Mouse (Mus musculus) CH12.LX (cell line): Measurements from ENCODE around the gene Cmc2. TPM values are rescaled to one million over a fixed set of nuclear protein-coding genes. Genes with fewer than 3 reads are reported as not detected.

ENCODE experiments used
- DNase-seq: peaks from one replicate; pipeline ENCODE4 v3.0.0-alpha.2; 2013; ENCODE audit errors: extremely low read depth
- H3K27ac ChIP-seq: 2 replicates; pipeline ENCODE4 v1.5.1; 2012; ENCODE audit warnings: low read depth, mild to moderate bottlenecking, control low read depth, moderate library complexity; ENCODE audit not compliant: insufficient read depth
- H3K27me3 ChIP-seq: replicated peaks from 2 replicates; pipeline ENCODE3; 2012; ENCODE audit warnings: inconsistent platforms
- H3K36me3 ChIP-seq, 2 experiments: replicated peaks in 1 of 2; 2 replicates each; pipeline versions ENCODE3 to v1.6.1; 2012; ENCODE audit warnings: inconsistent platforms in 1 of 2, low read length in 1 of 2, mild to moderate bottlenecking in 1 of 2, mixed read lengths in 1 of 2, moderate library complexity in 1 of 2; ENCODE audit not compliant: control insufficient read depth in 1 of 2, insufficient read depth in 1 of 2
- H3K4me1 ChIP-seq, 2 experiments: 2 replicates each; pipeline ENCODE4 v1.6.1; 2012; ENCODE audit warnings: inconsistent platforms in 1 of 2, moderate library complexity in 1 of 2; ENCODE audit not compliant: insufficient read depth in 2 of 2, control insufficient read depth in 1 of 2
- H3K4me2 ChIP-seq: 2 replicates; pipeline ENCODE4 v1.6.1; 2012; ENCODE audit warnings: low read depth, mild to moderate bottlenecking, control low read depth; ENCODE audit not compliant: poor library complexity, insufficient read depth, severe bottlenecking
- H3K4me3 ChIP-seq, 3 experiments: fragments of 150-350 bp in 1 of 3; sonication (generic) in 1 of 3; replicated peaks in 1 of 3; 2 replicates each; pipeline versions ENCODE3 to v1.5.1; 2011 to 2012; ENCODE audit warnings: low read depth in 2 of 3, low read length in 2 of 3, mild to moderate bottlenecking in 2 of 3, moderate library complexity in 2 of 3, control low read depth in 1 of 3, improper control_type of control experiment in 1 of 3, inconsistent platforms in 1 of 3, mixed read lengths in 1 of 3; ENCODE audit not compliant: poor library complexity in 1 of 3
- H3K79me2 ChIP-seq: replicated peaks from 2 replicates; pipeline ENCODE4 v1.6.1; 2012; ENCODE audit warnings: mild to moderate bottlenecking, moderate library complexity; ENCODE audit not compliant: control insufficient read depth, poor library complexity, insufficient read depth, severe bottlenecking; ENCODE audit errors: extremely low read depth
- H3K9ac ChIP-seq: 2 replicates; pipeline ENCODE4 v1.6.1; 2012; ENCODE audit warnings: low read depth, mild to moderate bottlenecking, control low read depth, moderate library complexity; ENCODE audit not compliant: insufficient read depth
- H3K9me3 ChIP-seq: replicated peaks from 2 replicates; pipeline ENCODE3; 2012; ENCODE audit warnings: low read length, inconsistent platforms, mixed read lengths
- BHLHE40 ChIP-seq: IDR thresholded peaks from 2 replicates; pipeline ENCODE4 v1.6.1; 2011; ENCODE audit warnings: mild to moderate bottlenecking, low read depth, low read length, improper control_type of control experiment
- CHD1 ChIP-seq: IDR thresholded peaks from 2 replicates; pipeline ENCODE4 v1.6.1; 2012; ENCODE audit warnings: low read depth, low read length, improper control_type of control experiment, inconsistent platforms
- CHD2 ChIP-seq: IDR thresholded peaks from 2 replicates; pipeline ENCODE4 v1.6.1; 2011; ENCODE audit warnings: low read length, improper control_type of control experiment
- CTCF ChIP-seq, 2 experiments: IDR thresholded peaks in 1 of 2; conservative IDR thresholded peaks in 1 of 2; 2 replicates each; pipeline ENCODE4 v1.5.1; 2011 to 2012; ENCODE audit warnings: low read depth in 2 of 2, low read length in 2 of 2, improper control_type of control experiment in 1 of 2, inconsistent platforms in 1 of 2, mild to moderate bottlenecking in 1 of 2, moderate library complexity in 1 of 2
- E2F4 ChIP-seq: IDR thresholded peaks from 2 replicates; pipeline ENCODE4 v1.6.1; 2011; ENCODE audit warnings: low read depth, low read length, improper control_type of control experiment; ENCODE audit not compliant: insufficient replicate concordance
- ELF1 ChIP-seq: IDR thresholded peaks from 2 replicates; pipeline ENCODE4 v1.6.1; 2014; ENCODE audit warnings: low read depth, mild to moderate bottlenecking, inconsistent platforms, low read length, improper control_type of control experiment
- EP300 ChIP-seq: IDR thresholded peaks from 2 replicates; pipeline ENCODE4 v1.6.1; 2011; ENCODE audit warnings: low read length, improper control_type of control experiment
- ETS1 ChIP-seq: conservative IDR thresholded peaks from 2 replicates; pipeline ENCODE4 v1.6.1; 2012; ENCODE audit warnings: low read depth, mild to moderate bottlenecking, inconsistent platforms, low read length, improper control_type of control experiment, moderate library complexity
- GABPA ChIP-seq: IDR thresholded peaks from 2 replicates; pipeline ENCODE4 v1.6.1; 2012; ENCODE audit warnings: low read depth, low read length, improper control_type of control experiment, inconsistent platforms; ENCODE audit not compliant: insufficient replicate concordance
- HCFC1 ChIP-seq: IDR thresholded peaks from 2 replicates; pipeline ENCODE4 v1.6.1; 2012; ENCODE audit warnings: low read depth, mild to moderate bottlenecking, inconsistent platforms, low read length, improper control_type of control experiment
- IRF4 ChIP-seq: IDR thresholded peaks from 2 replicates; pipeline ENCODE4 v1.6.1; 2014; ENCODE audit warnings: low read depth, mild to moderate bottlenecking, inconsistent platforms, low read length, improper control_type of control experiment
- JUN ChIP-seq: IDR thresholded peaks from 2 replicates; pipeline ENCODE4 v1.6.1; 2011; ENCODE audit warnings: low read depth, mild to moderate bottlenecking, low read length, improper control_type of control experiment, moderate library complexity; ENCODE audit not compliant: insufficient read depth
- JUND ChIP-seq: conservative IDR thresholded peaks from 2 replicates; pipeline ENCODE4 v1.6.1; 2011; ENCODE audit warnings: low read depth, low read length, improper control_type of control experiment
- KAT2A ChIP-seq: IDR thresholded peaks from 2 replicates; pipeline ENCODE4 v1.6.1; 2012; ENCODE audit warnings: low read length, improper control_type of control experiment, inconsistent platforms; ENCODE audit not compliant: insufficient replicate concordance
- MAFK ChIP-seq: IDR thresholded peaks from 2 replicates; pipeline ENCODE4 v1.6.1; 2011; ENCODE audit warnings: low read length, improper control_type of control experiment; ENCODE audit not compliant: insufficient replicate concordance
- MAX ChIP-seq: IDR thresholded peaks from 2 replicates; pipeline ENCODE4 v1.6.1; 2011; ENCODE audit warnings: low read length, improper control_type of control experiment
- MAZ ChIP-seq: IDR thresholded peaks from 2 replicates; pipeline ENCODE4 v1.6.1; 2012; ENCODE audit warnings: low read depth, mild to moderate bottlenecking, inconsistent platforms, low read length, improper control_type of control experiment, moderate library complexity
- MEF2A ChIP-seq: IDR thresholded peaks from 2 replicates; pipeline ENCODE4 v1.6.1; 2014; ENCODE audit warnings: low read depth, mild to moderate bottlenecking, inconsistent platforms, low read length, improper control_type of control experiment, borderline replicate concordance
- MXI1 ChIP-seq: IDR thresholded peaks from 2 replicates; pipeline ENCODE4 v1.6.1; 2011; ENCODE audit warnings: mild to moderate bottlenecking, low read depth, low read length, improper control_type of control experiment
- MYC ChIP-seq: IDR thresholded peaks from 2 replicates; pipeline ENCODE4 v1.6.1; 2011; ENCODE audit warnings: low read depth, mild to moderate bottlenecking, improper control_type of control experiment, low read length
- NELFE ChIP-seq: IDR thresholded peaks from 2 replicates; pipeline ENCODE4 v1.6.1; 2011; ENCODE audit warnings: low read depth, low read length, improper control_type of control experiment
- NRF1 ChIP-seq: IDR thresholded peaks from 2 replicates; pipeline ENCODE4 v1.6.1; 2014; ENCODE audit warnings: low read depth, mild to moderate bottlenecking, inconsistent platforms, low read length, improper control_type of control experiment, moderate library complexity
- PAX5 ChIP-seq: IDR thresholded peaks from 2 replicates; pipeline ENCODE4 v1.6.1; 2012; ENCODE audit warnings: low read length, inconsistent platforms, mixed read lengths
- POLR2A ChIP-seq: IDR thresholded peaks from 2 replicates; pipeline ENCODE4 v1.6.1; 2011; ENCODE audit warnings: low read depth, mild to moderate bottlenecking, improper control_type of control experiment, low read length
- POLR2AphosphoS2 ChIP-seq: IDR thresholded peaks from 2 replicates; pipeline ENCODE4 v1.6.1; 2011; ENCODE audit warnings: low read depth, low read length, improper control_type of control experiment
- RAD21 ChIP-seq: IDR thresholded peaks from 2 replicates; pipeline ENCODE4 v1.6.1; 2011; ENCODE audit warnings: low read depth, mild to moderate bottlenecking, low read length, improper control_type of control experiment, moderate library complexity
- RCOR1 ChIP-seq: conservative IDR thresholded peaks from 2 replicates; pipeline ENCODE4 v1.6.1; 2012; ENCODE audit warnings: low read depth, mild to moderate bottlenecking, inconsistent platforms, low read length, improper control_type of control experiment
- SIN3A ChIP-seq: IDR thresholded peaks from 2 replicates; pipeline ENCODE4 v1.6.1; 2012; ENCODE audit warnings: low read length, improper control_type of control experiment, inconsistent platforms
- SMC3 ChIP-seq: IDR thresholded peaks from 2 replicates; pipeline ENCODE4 v1.6.1; 2011; ENCODE audit warnings: low read depth, low read length, improper control_type of control experiment
- TBP ChIP-seq: conservative IDR thresholded peaks from 2 replicates; pipeline ENCODE4 v1.6.1; 2011; ENCODE audit warnings: low read depth, low read length, improper control_type of control experiment
- TCF12 ChIP-seq: IDR thresholded peaks from 2 replicates; pipeline ENCODE4 v1.6.1; 2014; ENCODE audit warnings: low read depth, mild to moderate bottlenecking, inconsistent platforms, low read length, improper control_type of control experiment
- UBTF ChIP-seq: IDR thresholded peaks from 2 replicates; pipeline ENCODE4 v1.6.1; 2012; ENCODE audit warnings: low read depth, mild to moderate bottlenecking, inconsistent platforms, low read length, improper control_type of control experiment, moderate library complexity
- USF1 ChIP-seq: IDR thresholded peaks from 2 replicates; pipeline ENCODE4 v1.6.1; 2014; ENCODE audit warnings: low read depth, mild to moderate bottlenecking, inconsistent platforms, low read length, improper control_type of control experiment
- USF2 ChIP-seq: conservative IDR thresholded peaks from 2 replicates; pipeline ENCODE4 v1.6.1; 2011; ENCODE audit warnings: low read depth, low read length, improper control_type of control experiment
- ZC3H11A ChIP-seq: IDR thresholded peaks from 2 replicates; pipeline ENCODE4 v1.6.1; 2012; ENCODE audit warnings: low read depth, mild to moderate bottlenecking, inconsistent platforms, low read length, improper control_type of control experiment
- ZKSCAN1 ChIP-seq: IDR thresholded peaks from 2 replicates; pipeline ENCODE4 v1.6.1; 2012; ENCODE audit warnings: low read depth, inconsistent platforms, low read length, improper control_type of control experiment, borderline replicate concordance
- ZMIZ1 ChIP-seq: IDR thresholded peaks from 2 replicates; pipeline ENCODE4 v1.6.1; 2012; ENCODE audit warnings: low read depth, mild to moderate bottlenecking, inconsistent platforms, low read length, improper control_type of control experiment
- ZNF384 ChIP-seq: IDR thresholded peaks from 2 replicates; pipeline ENCODE4 v1.6.1; 2012; ENCODE audit warnings: low read depth, low read length, improper control_type of control experiment, inconsistent platforms
- dilution Hi-C: fragments of 300-500 bp; cut with MboI; formaldehyde crosslinking; loops from 2 replicates; pipeline ENCODE4 v1.14.3; 2020; ENCODE audit warnings: low sequenced_read_pairs; ENCODE audit not compliant: extremely low pct_unique_long_range_greater_than_20kb, extremely low pct_ligation_motif_present
- in situ Hi-C: fragments of 300-500 bp; cut with MboI; formaldehyde crosslinking; loops from 3 replicates; pipeline ENCODE4 v1.14.3; 2019; ENCODE audit warnings: low sequenced_read_pairs, low pct_ligation_motif_present, low pct_unique_long_range_greater_than_20kb, mixed read lengths
- polyA plus RNA-seq: library from polyadenylated mRNA; unstranded; fragments of >175 nt; gene quantifications from 2 replicates; pipeline ENCODE4 v1.2.1, GENCODE M21; 2012; ENCODE audit warnings: low read depth; ENCODE audit not compliant: insufficient read length
- total RNA-seq, 2 experiments: library from RNA; depleted of rRNA; stranded (reverse); fragments of 300-350 nt in 1 of 2; fragments of >200 nt in 1 of 2; gene quantifications; 2 replicates each; pipeline ENCODE4 v1.2.3; 2012 to 2014

The Cmc2 gene
- 29.1 and 33.6 TPM in 2 replicates for total RNA-seq (2012; rRNA removed)
- 34.4 and 39.4 TPM in 2 replicates for total RNA-seq (2014; rRNA removed)
- 55.1 and 56.5 TPM in 2 replicates for polyA plus RNA-seq

DNA sequence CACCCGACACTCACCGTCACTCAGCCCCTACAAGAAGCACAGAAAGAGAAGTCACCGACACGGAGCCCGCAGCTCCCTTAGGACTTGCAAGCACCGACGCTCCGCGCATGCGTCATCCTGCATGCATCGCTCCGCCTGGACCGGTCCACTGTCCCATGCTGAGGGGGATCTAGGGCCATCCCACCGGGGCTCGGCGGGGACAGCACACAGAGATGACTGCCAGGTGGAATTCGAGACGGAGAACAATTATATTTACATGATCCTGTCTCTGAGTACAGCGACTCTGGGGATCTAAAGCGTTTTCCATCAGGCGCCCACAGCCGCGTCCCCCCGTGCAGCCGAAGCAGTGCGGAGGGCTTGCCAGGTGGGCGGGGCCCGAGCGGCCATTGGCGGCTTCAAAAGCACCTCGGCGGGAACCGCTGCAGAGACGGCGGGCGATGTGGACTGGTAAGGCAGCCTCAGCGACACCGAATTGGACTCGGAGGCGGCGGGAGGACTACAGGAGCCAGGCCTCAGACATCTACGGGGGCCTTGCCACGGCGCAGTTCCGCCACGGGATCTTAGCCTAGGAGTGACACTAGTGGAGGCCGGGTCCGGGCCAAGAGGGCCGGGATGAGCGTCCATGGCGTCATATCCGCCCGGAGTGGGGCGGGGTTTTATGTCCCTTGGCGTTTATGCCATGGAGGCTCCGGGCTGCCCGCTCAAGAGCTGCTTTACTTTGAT is at the start of gene Cmc2, which contains the start of gene Cenpn:
TSS of gene Cmc2 (minus strand) at position 119 of the 723 bp plus-strand sequence.
TSS of gene Cenpn (plus strand) at position 394 of the 723 bp plus-strand sequence.
- Histone ChIP-seq H3K4me2 (peak within 1 kb of the TSS; percentile 92), H3K79me2 (peaks cover 5% of the 10 kb centered on the region; the same call in 1 of the 2 replicates), H3K27me3 (no peaks in the 10 kb centered on the region), H3K27ac (peak within 1 kb of the TSS; percentile 72), H3K9me3 (no peaks in the 10 kb centered on the region), H3K4me1 (peaks cover 3 to 25% of the 10 kb centered on the region in 2 experiments), H3K4me3 (peak within 1 kb of the TSS; percentile 70 to 89 (median 71)), H3K9ac (peak within 1 kb of the TSS; percentile 62), H3K36me3 (peaks cover 15 to 47% of the 10 kb centered on the region in 2 experiments)
- in situ Hi-C loops: loop anchor here (5.0 kb wide), 2 partner anchors 34 to 71 kb away; partner anchors contain the start of gene Gcsh
- dilution Hi-C loops: no loop called here
- DNase-seq: peak; percentile 95
- no peak for TF ChIP-seq ZKSCAN1
- TF ChIP-seq ELF1: peak; percentile 69
- TF ChIP-seq NELFE: peak; percentile 85
- no peak for TF ChIP-seq ZC3H11A
- no peak for TF ChIP-seq UBTF
- TF ChIP-seq CHD2: no peak
- TF ChIP-seq JUND: 0 out of 2 replicates have a peak, but pooled peaks have one; percentile 13
- no peak for TF ChIP-seq PAX5
- TF ChIP-seq ZMIZ1: peak; percentile 84
- no peak for TF ChIP-seq JUN
- TF ChIP-seq NRF1: peak; percentile 87
- no peak for TF ChIP-seq MAFK
- TF ChIP-seq IRF4: peak; percentile 14; the same call in 1 of the 2 replicates
- no peak for TF ChIP-seq RCOR1
- TF ChIP-seq POLR2AphosphoS2: peak; percentile 81
- TF ChIP-seq USF2: no peak
- 0 out of 2 replicates have a peak, but pooled peaks have one; percentile 45 for TF ChIP-seq MAZ
- no peak for TF ChIP-seq USF1
- TF ChIP-seq MEF2A: no peak
- TF ChIP-seq E2F4: 0 out of 2 replicates have a peak, but pooled peaks have one; percentile 84
- no peak for TF ChIP-seq ETS1
- peak; percentile 73 for TF ChIP-seq TBP
- TF ChIP-seq SMC3: no peak
- TF ChIP-seq CHD1: peak; percentile 100
- no peak; the same call in 1 of the 2 replicates for TF ChIP-seq MAX
- peak; percentile 49 for TF ChIP-seq TCF12
- peak; percentile 79; the same call in 1 of the 2 replicates for TF ChIP-seq KAT2A
- peak; percentile 84 for TF ChIP-seq HCFC1
- TF ChIP-seq GABPA: no peak
- peak; percentile 77 for TF ChIP-seq SIN3A
- TF ChIP-seq BHLHE40: no peak
- TF ChIP-seq ZNF384: no peak
- TF ChIP-seq CTCF (conservative IDR thresholded peaks at IDR 0.05 in 1 of 2, IDR thresholded peaks at IDR 0.05 in 1 of 2; ENCODE audit: low read depth in 2 of 2, low read length in 2 of 2): no peak
- TF ChIP-seq POLR2A: peak; percentile 95
- TF ChIP-seq MXI1: no peak; the same call in 1 of the 2 replicates
- TF ChIP-seq EP300: no peak
- TF ChIP-seq MYC: no peak; the same call in none of the 2 replicates
- TF ChIP-seq RAD21: no peak
